Mouse (Mus musculus) kidney, adult 2 months (tissue): ENCODE results near the gene Tmbim6. TPM values are rescaled to one million over a fixed set of nuclear protein-coding genes. Genes with fewer than 3 reads are reported as not detected.

ENCODE experiments used
- DNase-seq: peaks from one replicate; pipeline ENCODE4 v3.0.0; 2021
- H3K27ac ChIP-seq: fragments of 200-500 bp; 2 replicates; pipeline ENCODE4 v1.5.1; 2012; ENCODE audit warnings: low read depth, low read length, control low read depth, inconsistent platforms; ENCODE audit not compliant: insufficient read depth
- H3K27me3 ChIP-seq: fragments of 200-500 bp; replicated peaks from 2 replicates; pipeline ENCODE4 v1.6.1; 2012; ENCODE audit warnings: mild to moderate bottlenecking, moderate library complexity, low read length, inconsistent platforms; ENCODE audit not compliant: control insufficient read depth, insufficient read depth
- H3K36me3 ChIP-seq: fragments of 200-500 bp; 2 replicates; pipeline ENCODE4 v1.6.1; 2012; ENCODE audit warnings: mild to moderate bottlenecking, moderate library complexity, low read length, inconsistent platforms; ENCODE audit not compliant: control insufficient read depth, insufficient read depth
- H3K4me1 ChIP-seq: fragments of 200-500 bp; 2 replicates; pipeline ENCODE4 v1.6.1; 2011; ENCODE audit warnings: low read length; ENCODE audit not compliant: control insufficient read depth, insufficient read depth
- H3K4me3 ChIP-seq: fragments of 200-500 bp; 2 replicates; pipeline ENCODE4 v1.5.1; 2011; ENCODE audit warnings: mild to moderate bottlenecking, low read depth, low read length, control low read depth; ENCODE audit not compliant: insufficient read depth
- CTCF ChIP-seq: fragments of 200-500 bp; conservative IDR thresholded peaks from 2 replicates; pipeline ENCODE4 v1.5.1; 2011; ENCODE audit warnings: low read depth, mild to moderate bottlenecking, control low read depth, low read length, moderate library complexity, mixed read lengths; ENCODE audit not compliant: insufficient read depth, insufficient read length
- POLR2A ChIP-seq: fragments of 200-500 bp; IDR thresholded peaks from one replicate; pipeline ENCODE4 v1.6.1; 2011; ENCODE audit warnings: low read depth, low read length, control low read depth
- WGBS: fragments of 180-500 bp; shearing (Covaris S2); methylation state at CpG from one replicate; pipeline ENCODE4 v1.1.7; 2018; 5-methylcytosine and 5-hydroxymethylcytosine counted together
- polyA plus RNA-seq: library from polyadenylated mRNA; depleted of rRNA; stranded (reverse); fragments of >200 nt; gene quantifications from 2 replicates; pipeline ENCODE4 v1.2.3, GENCODE M21; 2012

Gene Tmbim6
- polyA plus RNA-seq, 1 experiment, result 2,322 TPM

GRCm38 (mm10) chr15:99396462-99396861, 3.8 kb downstream of the Tmbim6 start:
- peak overlapping the region; percentile 15; the same call in 1 of the 2 replicates for H3K4me3 ChIP-seq
- peak overlapping the region; percentile 70; the same call in 1 of the 2 replicates for H3K27ac ChIP-seq
- 23% methylated on average over 1 of the region's 1 CpGs for WGBS

DNA sequence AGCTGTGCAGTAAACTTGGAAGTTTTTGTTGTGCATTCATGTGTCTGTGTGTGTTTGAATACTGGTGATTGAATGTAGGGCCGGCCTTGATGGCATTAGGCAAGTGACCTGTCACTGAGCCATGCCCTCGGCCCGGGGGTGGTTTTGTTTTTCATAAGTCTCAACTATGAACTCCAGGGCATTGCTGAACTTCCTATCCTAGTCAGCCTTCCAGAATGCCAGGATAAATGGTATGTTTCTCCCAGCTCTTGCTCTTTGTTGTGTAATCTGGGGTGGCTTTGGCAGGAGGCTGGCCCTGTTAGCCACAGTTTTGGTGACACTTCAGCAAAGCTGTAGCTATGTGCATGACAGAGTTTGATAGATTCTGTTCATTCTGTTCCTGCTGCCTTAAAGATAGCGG, 4.2 kb downstream of the Tmbim6 start:
- Histone ChIP-seq H3K27ac (peak overlapping the region; percentile 1), H3K27me3 (no peaks in the 10 kb centered on the region), H3K4me1 (peaks cover 48% of the 10 kb centered on the region), H3K4me3 (peak overlapping the region; percentile 7), H3K36me3 (no peaks in the 10 kb centered on the region; the same call in 1 of the 2 replicates)
- DNase-seq, result peak; percentile 50
- WGBS, result 4% methylated on average over 4 of the region's 4 CpGs
- no peak for TF ChIP-seq CTCF

More at GRCm38 (mm10) chr15:99396462-99396861, 3.8 kb downstream of the Tmbim6 start:
- peaks cover 51% of the 10 kb centered on the region for H3K4me1 ChIP-seq
- TF ChIP-seq POLR2A, result no peak
- no peak for TF ChIP-seq CTCF
- H3K36me3 ChIP-seq, result no peaks in the 10 kb centered on the region; the same call in 1 of the 2 replicates
- no peaks in the 10 kb centered on the region for H3K27me3 ChIP-seq
- no peak for DNase-seq

GRCm38 (mm10) chr15:99397622-99398021, 4.9 kb downstream of the Tmbim6 start:
- no peak for DNase-seq
- Histone ChIP-seq H3K27me3 (no peaks in the 10 kb centered on the region), H3K36me3 (no peaks in the 10 kb centered on the region; the same call in 1 of the 2 replicates), H3K4me3 (no peak overlapping the region), H3K4me1 (peaks cover 49% of the 10 kb centered on the region), H3K27ac (no peak overlapping the region)
- WGBS, result 32% methylated on average over 2 of the region's 2 CpGs
- TF ChIP-seq POLR2A (no peak), CTCF (no peak)

DNA sequence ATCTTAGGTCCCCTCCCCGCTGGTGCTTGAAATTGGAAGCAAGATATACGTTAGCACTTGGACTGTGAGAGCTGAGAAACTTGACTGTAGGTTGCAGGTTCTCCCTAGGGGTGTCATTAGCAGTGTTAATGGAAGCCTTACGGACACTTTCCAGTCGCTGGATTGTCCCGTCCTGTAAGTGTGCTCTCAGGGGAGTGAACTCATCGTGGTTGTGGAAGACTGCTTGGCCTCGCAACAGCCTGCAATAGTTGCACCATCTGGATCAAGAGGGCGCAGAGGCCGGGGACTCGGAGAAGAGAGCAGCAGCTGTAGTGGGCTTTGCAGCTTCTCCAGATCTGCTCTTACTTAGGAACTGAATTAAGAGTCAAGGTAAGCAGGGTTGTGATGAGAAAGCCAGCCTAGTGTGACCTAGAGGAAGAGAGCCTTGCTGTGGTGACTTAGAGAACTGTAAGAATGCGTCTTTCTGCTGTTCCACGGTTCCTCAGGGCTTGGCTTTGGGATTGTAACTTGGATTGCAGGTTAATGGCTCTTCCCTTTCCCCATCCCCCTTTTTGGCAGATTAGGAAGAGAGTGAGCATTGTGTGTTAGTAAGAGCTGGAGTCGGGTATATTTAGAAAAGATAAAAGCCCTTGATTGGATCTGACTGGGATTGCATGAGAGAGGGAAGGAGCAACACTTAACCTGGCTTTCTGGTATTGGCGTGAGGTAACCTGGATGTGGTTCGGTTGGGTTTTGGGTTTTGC, 7.0 kb downstream of the Tmbim6 start:
- Histone ChIP-seq H3K27me3 (no peaks in the 10 kb centered on the region), H3K27ac (no peak overlapping the region), H3K36me3 (peaks cover 8% of the 10 kb centered on the region), H3K4me1 (peaks cover 66% of the 10 kb centered on the region), H3K4me3 (no peak overlapping the region)
- 26% methylated on average over 15 of the region's 15 CpGs for WGBS
- TF ChIP-seq POLR2A, result no peak
- TF ChIP-seq CTCF, result no peak
- no peak for DNase-seq

- 42% methylated on average over 6 of the region's 6 CpGs for WGBS
- Histone ChIP-seq H3K4me3 (no peak overlapping the region), H3K36me3 (peaks cover 10% of the 10 kb centered on the region)
Measured at GRCm38 (mm10) chr15:99400602-99401001, 7.9 kb downstream of the Tmbim6 start.

GRCm38 (mm10) chr15:99403159-99403889, 10.6 kb downstream of the Tmbim6 start:
- WGBS, result 34% methylated on average over 12 of the region's 12 CpGs
- TF ChIP-seq CTCF (0 out of 2 replicates have a peak, but pooled peaks have one; percentile 10), POLR2A (no peak)
- Histone ChIP-seq H3K27me3 (no peaks in the 10 kb centered on the region), H3K4me1 (peaks cover 46% of the 10 kb centered on the region), H3K36me3 (peaks cover 26% of the 10 kb centered on the region), H3K4me3 (no peak overlapping the region), H3K27ac (peak overlapping the region; percentile 52; the same call in 1 of the 2 replicates)
- DNase-seq, result peak; percentile 83

More at GRCm38 (mm10) chr15:99400602-99401001, 7.9 kb downstream of the Tmbim6 start:
- Histone ChIP-seq H3K27ac (no peak overlapping the region), H3K4me1 (peaks cover 65% of the 10 kb centered on the region), H3K27me3 (no peaks in the 10 kb centered on the region)
- TF ChIP-seq CTCF (no peak), POLR2A (no peak)
- DNase-seq, result no peak

GRCm38 (mm10) chr15:99405150-99405549, 12.5 kb downstream of the Tmbim6 start:
- H3K27ac ChIP-seq, result no peak overlapping the region
- DNase-seq, result peak; percentile 79
- H3K27me3 ChIP-seq, result no peaks in the 10 kb centered on the region
- 41% methylated on average over 9 of the region's 9 CpGs for WGBS
- H3K36me3 ChIP-seq, result peaks cover 29% of the 10 kb centered on the region
- peaks cover 30% of the 10 kb centered on the region for H3K4me1 ChIP-seq
- H3K4me3 ChIP-seq, result no peak overlapping the region
- TF ChIP-seq POLR2A (no peak), CTCF (no peak)
